Mouse (Mus musculus) spleen, adult 2 months (tissue): ENCODE data around the gene Ptprj. TPM values are rescaled to one million over a fixed set of nuclear protein-coding genes. Genes with fewer than 3 reads are reported as not detected.
"Not testable (repeated sequence)": the region's sequence is repeated elsewhere in the genome, so short reads cannot be mapped to it uniquely, and the experiment has no call there.

ENCODE experiments used
- DNase-seq, 2 experiments: peaks; one replicate each; pipeline versions ENCODE4 v3.0.0 to v3.0.0-alpha.2; 2012 to 2021; ENCODE audit warnings: low spot score in 2 of 2, low read depth in 1 of 2
- H3K27ac ChIP-seq: fragments of 200-500 bp; 2 replicates; pipeline ENCODE4 v1.5.1; 2012; ENCODE audit warnings: low read length, inconsistent platforms; ENCODE audit not compliant: insufficient read depth
- H3K27me3 ChIP-seq: fragments of 200-500 bp; 2 replicates; pipeline ENCODE4 v1.6.1; 2012; ENCODE audit warnings: mild to moderate bottlenecking, moderate library complexity, low read length, inconsistent platforms; ENCODE audit not compliant: control insufficient read depth, insufficient read depth
- H3K36me3 ChIP-seq: fragments of 200-500 bp; 2 replicates; pipeline ENCODE4 v1.6.1; 2012; ENCODE audit warnings: mild to moderate bottlenecking, low read length, inconsistent platforms; ENCODE audit not compliant: control insufficient read depth, insufficient read depth
- H3K4me1 ChIP-seq: fragments of 200-500 bp; 2 replicates; pipeline ENCODE4 v1.6.1; 2011; ENCODE audit warnings: inconsistent platforms; ENCODE audit not compliant: control insufficient read depth, insufficient read depth, insufficient read length
- H3K4me3 ChIP-seq: fragments of 200-500 bp; 2 replicates; pipeline ENCODE4 v1.5.1; 2011; ENCODE audit warnings: mild to moderate bottlenecking, inconsistent platforms; ENCODE audit not compliant: insufficient read depth, insufficient read length; ENCODE audit errors: extremely low read depth
- CTCF ChIP-seq: fragments of 200-500 bp; IDR thresholded peaks from 2 replicates; pipeline ENCODE4 v1.5.1; 2011; ENCODE audit warnings: mild to moderate bottlenecking, inconsistent platforms; ENCODE audit not compliant: insufficient read depth, insufficient read length, insufficient replicate concordance; ENCODE audit errors: extremely low read depth
- POLR2A ChIP-seq: fragments of 200-500 bp; IDR thresholded peaks from 2 replicates; pipeline ENCODE4 v1.6.1; 2011; ENCODE audit warnings: low read depth, low read length, inconsistent platforms
- WGBS: fragments of 180-500 bp; shearing (Covaris S2); methylation state at CpG from one replicate; pipeline ENCODE4 v1.1.7; 2018; 5-methylcytosine and 5-hydroxymethylcytosine counted together
- polyA plus RNA-seq: library from polyadenylated mRNA; depleted of rRNA; stranded (reverse); fragments of >200 nt; gene quantifications from 2 replicates; pipeline ENCODE4 v1.2.3, GENCODE M21; 2012

Gene Ptprj
- polyA plus RNA-seq, 1 experiment: 21.0 TPM

DNA sequence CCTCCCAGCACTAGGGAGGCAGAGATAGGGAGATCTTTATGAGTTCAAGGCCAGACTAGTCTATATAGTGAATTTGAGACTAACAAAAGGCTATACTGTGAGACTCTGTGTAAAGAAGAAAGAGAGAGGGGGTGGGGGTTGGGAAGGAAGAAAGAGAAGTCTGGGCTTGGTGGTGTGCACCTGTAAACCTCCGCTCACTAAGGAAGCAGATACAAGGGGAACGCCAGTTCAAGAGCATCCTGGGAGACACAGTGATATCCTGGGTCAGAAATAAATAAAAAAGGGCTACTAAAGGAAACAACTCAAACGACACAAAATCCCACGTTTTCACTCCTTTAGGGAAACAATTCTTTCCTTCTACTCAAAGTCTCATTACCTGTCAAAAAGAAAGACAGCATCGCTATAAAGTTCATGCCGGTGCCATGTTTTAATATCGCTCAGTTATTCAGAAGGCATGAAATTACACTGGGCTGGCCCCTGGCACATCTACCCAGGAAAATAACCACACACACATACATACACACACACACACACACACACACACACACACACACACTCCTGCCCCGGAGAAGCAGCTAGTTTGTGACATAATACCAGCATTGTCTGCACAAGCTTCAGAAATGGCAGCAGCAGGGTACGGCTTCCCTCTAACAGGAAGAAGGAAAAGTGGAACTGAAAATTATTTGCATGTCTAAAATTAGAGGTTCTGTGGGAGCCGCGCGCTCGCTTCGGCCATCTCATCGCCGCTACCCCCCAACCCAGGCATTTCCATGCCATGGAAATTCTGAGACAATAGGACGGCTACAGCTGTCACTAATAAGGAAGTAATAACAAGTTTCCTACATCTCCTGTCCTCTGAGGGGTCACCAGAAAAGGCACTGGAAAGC lies 6.6 kb downstream of the Ptprj start:
- WGBS: 20% methylated on average over 17 of the region's 17 CpGs
- H3K27me3 ChIP-seq: no peaks in the 10 kb centered on the region
- H3K4me1 ChIP-seq: peaks cover 15% of the 10 kb centered on the region
- DNase-seq: no peak
- H3K27ac ChIP-seq: peak overlapping the region; percentile 75
- peak overlapping the region; percentile 48 for H3K4me3 ChIP-seq
- TF ChIP-seq CTCF (no peak), POLR2A (no peak)
- no peaks in the 10 kb centered on the region for H3K36me3 ChIP-seq

DNA sequence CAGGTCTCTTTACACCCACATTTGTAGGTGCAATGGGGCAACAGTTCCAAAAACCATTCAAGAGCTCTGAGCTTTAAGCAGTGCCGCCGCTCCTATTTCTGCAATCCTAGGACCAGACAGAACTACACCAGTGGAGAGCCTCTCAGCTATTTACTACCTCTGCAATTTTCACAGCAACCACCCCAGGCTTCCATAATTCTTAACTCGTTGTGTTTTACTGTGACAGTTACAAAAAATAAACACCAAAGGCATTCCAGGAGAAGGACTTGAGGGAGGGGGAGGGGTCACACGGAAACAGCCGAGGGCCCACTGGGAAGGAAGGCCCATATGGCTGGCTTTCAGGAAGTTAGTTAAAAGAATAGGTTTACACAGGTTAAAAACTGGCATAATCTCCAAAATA lies 8.3 kb downstream of the Ptprj start:
- Histone ChIP-seq H3K36me3 (no peaks in the 10 kb centered on the region), H3K27me3 (no peaks in the 10 kb centered on the region), H3K27ac (no peak overlapping the region), H3K4me3 (no peak overlapping the region), H3K4me1 (peaks cover 17% of the 10 kb centered on the region)
- DNase-seq: no peak
- TF ChIP-seq POLR2A: no peak
- 78% methylated on average over 5 of the region's 5 CpGs for WGBS

- not testable (repeated sequence) for H3K36me3 ChIP-seq, H3K27ac ChIP-seq, H3K4me3 ChIP-seq, H3K27me3 ChIP-seq, DNase-seq
- H3K4me1 ChIP-seq: peaks cover 24% of the 10 kb centered on the region
- 93% methylated on average over 6 of the region's 6 CpGs for WGBS
Observed at GRCm38 (mm10) chr2:90571399-90571798, 9.0 kb downstream of the Ptprj start.

DNA sequence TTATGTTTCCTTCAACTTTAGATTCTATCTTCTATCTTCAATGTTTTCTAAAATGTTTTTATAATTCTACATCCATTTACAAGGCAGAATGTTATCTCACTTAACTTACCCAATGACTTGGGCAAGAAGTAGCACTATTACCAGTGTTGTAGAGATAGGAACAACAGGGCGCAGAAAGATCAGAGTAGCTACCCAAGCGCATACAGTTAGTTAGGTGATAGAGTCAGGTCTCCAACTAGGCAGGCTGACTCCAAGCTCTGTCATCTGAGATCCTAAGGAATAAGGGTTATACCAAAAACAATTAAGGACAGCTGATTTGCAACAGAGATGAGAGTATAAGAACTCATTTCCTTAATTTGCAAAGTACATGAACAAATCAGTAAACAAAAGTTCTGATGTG lies 9.6 kb downstream of the Ptprj start:
- peaks cover 28% of the 10 kb centered on the region for H3K4me1 ChIP-seq
- no peak overlapping the region for H3K4me3 ChIP-seq
- no peak for TF ChIP-seq CTCF
- TF ChIP-seq POLR2A: no peak
- no peak for DNase-seq
- 77% methylated on average over 2 of the region's 2 CpGs for WGBS
- no peak overlapping the region for H3K27ac ChIP-seq
- H3K36me3 ChIP-seq: no peaks in the 10 kb centered on the region
- no peaks in the 10 kb centered on the region for H3K27me3 ChIP-seq

GRCm38 (mm10) chr2:90570216-90570615 lies 10.2 kb downstream of the Ptprj start:
- H3K4me3 ChIP-seq: no peak overlapping the region

DNA sequence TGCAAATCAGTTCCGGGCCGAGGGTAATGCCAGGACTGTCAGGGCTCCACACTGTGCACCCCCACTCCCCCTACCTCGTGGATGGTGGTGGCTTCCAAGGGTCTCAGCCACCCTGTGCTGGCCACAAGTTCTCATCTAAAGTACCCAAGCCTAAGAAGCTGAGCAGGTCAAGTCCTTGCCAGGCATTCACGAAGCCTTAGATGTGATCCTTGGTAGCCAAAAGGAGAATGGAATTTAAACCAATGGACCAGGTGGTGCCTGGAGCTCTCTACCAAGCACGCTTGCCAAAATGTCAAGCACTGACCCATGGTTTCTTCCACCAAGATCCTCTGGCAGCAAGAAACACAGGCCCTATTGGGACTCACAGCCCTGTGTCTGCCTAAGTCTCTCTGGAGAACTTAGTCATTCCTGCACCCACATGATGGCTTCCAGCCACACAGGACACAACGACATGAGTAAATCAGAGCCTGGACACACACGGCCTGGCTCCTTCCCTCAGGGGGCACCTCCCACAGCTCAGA lies 11.4 kb downstream of the Ptprj start:
- Histone ChIP-seq H3K36me3 (no peaks in the 10 kb centered on the region), H3K27me3 (no peaks in the 10 kb centered on the region), H3K27ac (no peak overlapping the region), H3K4me1 (peaks cover 32% of the 10 kb centered on the region), H3K4me3 (no peak overlapping the region)
- no peak for TF ChIP-seq CTCF
- WGBS: 85% methylated on average over 7 of the region's 7 CpGs
- no peak for DNase-seq

More at GRCm38 (mm10) chr2:90570216-90570615, 10.2 kb downstream of the Ptprj start:
- Histone ChIP-seq H3K36me3 (no peaks in the 10 kb centered on the region), H3K27me3 (no peaks in the 10 kb centered on the region), H3K4me1 (peaks cover 31% of the 10 kb centered on the region), H3K27ac (0 out of 2 replicates have a peak overlapping the region, but pooled peaks have one; percentile 16)
- no peak for DNase-seq
- 37% methylated on average over 10 of the region's 10 CpGs for WGBS
- no peak for TF ChIP-seq POLR2A
- TF ChIP-seq CTCF: no peak

- peaks cover 36% of the 10 kb centered on the region for H3K4me1 ChIP-seq
- WGBS: 94% methylated on average over 7 of the region's 7 CpGs
- H3K4me3 ChIP-seq: no peak overlapping the region
- no peak for DNase-seq
- H3K27ac ChIP-seq: no peak overlapping the region
- no peak for TF ChIP-seq CTCF
- no peak for TF ChIP-seq POLR2A
- H3K27me3 ChIP-seq: no peaks in the 10 kb centered on the region
- H3K36me3 ChIP-seq: no peaks in the 10 kb centered on the region
Observed at GRCm38 (mm10) chr2:90568091-90568490, 12.4 kb downstream of the Ptprj start.
